Mouse (Mus musculus) left cerebral cortex, adult 8-10 months (tissue): ENCODE results near the gene Stfa2. TPM values are rescaled to one million over a fixed set of nuclear protein-coding genes. Genes with fewer than 3 reads are reported as not detected.
"Not testable (repeated sequence)": the region's sequence is repeated elsewhere in the genome, so short reads cannot be mapped to it uniquely, and the experiment has no call there.

Experiments used
- DNase-seq, 2 experiments: peaks; one replicate each; pipeline ENCODE4 v3.0.0; 2022; ENCODE audit warnings: low spot score in 2 of 2
- total RNA-seq, 4 experiments: library from RNA; stranded (reverse); gene quantifications; 2 replicates each; pipeline ENCODE4 v1.2.4; 2022

Stfa2 gene
- total RNA-seq = not detected

- DNase-seq = no peak
These were observed at the start of gene Stfa2 for GRCm38 (mm10) chr16:36408357-36408756. Stfa2 (minus strand) TSS chr16:36408457.

GRCm38 (mm10) chr16:36455342-36455802 is 47.1 kb upstream of the Stfa2 start, which contains the start of gene Stfa3:
Stfa3 (minus strand) TSS chr16:36455392.
- DNase-seq = no peak

DNA sequence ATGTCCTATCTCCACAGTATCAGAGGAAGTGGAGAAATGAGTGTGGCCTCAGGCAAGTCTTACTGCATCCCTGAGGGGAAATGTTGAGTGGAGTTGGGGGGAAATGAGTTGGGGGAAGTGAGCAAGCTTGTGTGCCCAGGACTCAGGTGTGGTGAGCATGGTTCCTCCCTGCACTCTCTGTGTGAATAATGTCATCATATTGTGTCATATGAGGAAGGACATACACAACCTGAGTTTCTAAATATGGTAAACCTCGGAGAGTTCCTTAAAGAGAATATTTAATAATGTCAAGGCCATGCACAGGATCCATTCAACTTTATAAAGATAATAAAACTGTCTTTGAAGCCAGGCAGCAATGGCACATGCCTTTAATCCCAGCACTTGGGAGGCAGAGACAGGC is 12.7 kb upstream of the Stfa2 start:
- not testable (repeated sequence) for DNase-seq

DNA sequence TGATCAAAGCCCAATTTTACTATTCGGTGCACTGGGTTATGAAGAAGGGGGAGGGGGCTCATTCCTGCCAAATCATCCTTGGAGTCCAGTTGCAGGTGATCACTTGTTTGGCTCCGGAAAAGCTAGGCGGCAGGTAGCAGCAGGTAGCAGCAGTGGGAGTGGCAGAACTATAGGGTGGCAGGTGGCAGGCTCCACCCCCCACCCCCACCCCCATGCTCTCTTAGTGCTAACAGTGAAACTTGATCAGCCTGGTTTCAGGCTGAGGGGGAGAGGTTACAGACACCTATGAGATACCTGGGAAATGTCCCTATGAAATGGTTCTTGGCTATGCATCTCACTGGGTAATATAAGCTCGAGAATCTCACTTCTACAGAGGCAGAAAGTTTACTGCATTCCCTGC is 19.2 kb downstream of the Stfa2 start:
- no peak for DNase-seq

DNA sequence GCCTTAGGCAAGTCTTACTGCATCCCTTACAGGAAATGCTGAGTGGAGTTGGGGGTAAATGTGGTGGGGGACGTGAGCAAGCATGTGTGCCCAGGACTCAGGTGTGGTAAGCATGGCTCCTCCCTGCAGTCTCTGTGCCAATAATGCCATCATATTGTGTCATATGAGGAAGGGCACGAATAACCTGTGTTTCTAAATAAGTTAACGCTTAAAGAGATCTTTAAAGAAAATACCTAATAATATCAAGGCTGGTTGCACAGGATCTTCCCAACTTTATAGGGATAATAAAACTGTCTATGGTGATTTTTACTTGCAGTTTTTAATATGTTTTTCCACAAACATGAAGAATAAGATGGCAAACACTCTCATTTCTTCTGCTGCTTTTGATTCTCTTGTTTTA is 40.6 kb downstream of the Stfa2 start, which contains the start of gene BC100530:
BC100530 (minus strand) TSS at position 101 of the 400 bp plus-strand sequence.
- not testable (repeated sequence) for DNase-seq

Other genes with a start within 250 kb of the Stfa2 start
- not detected for gene Gm5483, start 224.2 kb downstream of the Stfa2 start, total RNA-seq
- not detected for gene Gm5416, start 198.1 kb downstream of the Stfa2 start, total RNA-seq
- gene 2010005H15Rik, start 187.0 kb downstream of the Stfa2 start, total RNA-seq = not detected
- not detected for gene Stfa1, start 131.5 kb downstream of the Stfa2 start, total RNA-seq
- not detected for gene BC117090, start 74.1 kb downstream of the Stfa2 start, total RNA-seq
- not detected for gene BC100530, start 40.7 kb downstream of the Stfa2 start, total RNA-seq
- gene Stfa3, start 46.9 kb upstream of the Stfa2 start, total RNA-seq = not detected
- gene Casr, start 153.7 kb upstream of the Stfa2 start, total RNA-seq = under 1 TPM; 0.30 to 0.79 (median 0.52) TPM